Mouse (Mus musculus) ES-CJ7 (cell line): Measurements from ENCODE around the gene Ugt1a6b.
"Not testable (repeated sequence)": the region's sequence is repeated elsewhere in the genome, so short reads cannot be mapped to it uniquely, and the experiment has no call there.

ENCODE experiments used
- DNase-seq: peaks from one replicate; pipeline ENCODE4 v3.0.0; 2011; ENCODE audit warnings: low read depth, low spot score

Gene Ugt1a6b

GRCm38 (mm10) chr1:88197443-88197842 is 94.4 kb downstream of the Ugt1a6b start:
- DNase-seq: no peak

- DNase-seq: no peak
These were observed 96.9 kb downstream of the Ugt1a6b start for GRCm38 (mm10) chr1:88199996-88200395.

GRCm38 (mm10) chr1:88200456-88200855 is 97.4 kb downstream of the Ugt1a6b start, which contains the start of gene Ugt1a2:
Gene Ugt1a2, plus strand, starts transcription at chr1:88200601.
- no peak for DNase-seq

GRCm38 (mm10) chr1:88205294-88205922 is 102.4 kb downstream of the Ugt1a6b start, which contains the start of gene Dnajb3:
Gene Dnajb3, minus strand, starts transcription at chr1:88205782.
- peak; percentile 82 for DNase-seq

- no peak for DNase-seq
These were observed 103.9 kb downstream of the Ugt1a6b start for GRCm38 (mm10) chr1:88206843-88207479.

- DNase-seq: no peak
These were observed 108.8 kb downstream of the Ugt1a6b start, which contains the start of gene Ugt1a1 for GRCm38 (mm10) chr1:88211812-88212211. Gene Ugt1a1, plus strand, starts transcription at chr1:88211959.

- DNase-seq: no peak
These were observed 109.4 kb downstream of the Ugt1a6b start for GRCm38 (mm10) chr1:88212341-88213045.

- no peak for DNase-seq
These were observed 110.0 kb downstream of the Ugt1a6b start for GRCm38 (mm10) chr1:88213061-88213460.

- DNase-seq: no peak
These were observed 110.9 kb downstream of the Ugt1a6b start for GRCm38 (mm10) chr1:88213766-88214461.

- DNase-seq: no peak
These were observed 111.5 kb downstream of the Ugt1a6b start for GRCm38 (mm10) chr1:88214462-88214952.

- peak; percentile 14 for DNase-seq
These were observed 112.7 kb downstream of the Ugt1a6b start for GRCm38 (mm10) chr1:88215466-88216380.

- DNase-seq: no peak
These were observed 113.5 kb downstream of the Ugt1a6b start for GRCm38 (mm10) chr1:88216551-88216950.

GRCm38 (mm10) chr1:88217144-88217543 is 114.1 kb downstream of the Ugt1a6b start:
- peak; percentile 32 for DNase-seq

- DNase-seq: no peak
These were observed 114.5 kb downstream of the Ugt1a6b start for GRCm38 (mm10) chr1:88217576-88217975.

- DNase-seq: peak; percentile 32
These were observed 115.0 kb downstream of the Ugt1a6b start for GRCm38 (mm10) chr1:88218051-88218450.

- no peak for DNase-seq
These were observed 115.5 kb downstream of the Ugt1a6b start for GRCm38 (mm10) chr1:88218591-88218990.

- no peak for DNase-seq
These were observed 116.0 kb downstream of the Ugt1a6b start for GRCm38 (mm10) chr1:88219054-88219453.

- peak; percentile 57 for DNase-seq
These were observed 117.3 kb downstream of the Ugt1a6b start for GRCm38 (mm10) chr1:88220336-88220735.

GRCm38 (mm10) chr1:88222216-88222615 is 119.2 kb downstream of the Ugt1a6b start:
- DNase-seq: no peak

GRCm38 (mm10) chr1:88223011-88223515 is 120.0 kb downstream of the Ugt1a6b start:
- DNase-seq: not testable (repeated sequence)
